11 mouse cellular contexts compared by ENCODE assay signal in genomic region chr3:108327916-108328315, GRCm38 (mm10). TPM values are rescaled to one million over a fixed set of nuclear protein-coding genes. Genes with fewer than 3 reads are reported as not detected.
DNase-seq lines count a peak whose midpoint lies in the region; ATAC-seq lines count a peak whose summit lies in the region.
"Had no signal": no experiment of that assay in that cellular context is flagged by ENCODE, and none has a peak within 500 bp of the region (broad histone marks: within the 10 kb centered on the region; RNA-seq: fewer than 3 reads in every experiment).

No protein-coding gene starts in this region.

- WGBS in midbrain, embryonic 13.5 days = 82% methylated on average over 3 of the region's 3 CpGs
- 82% methylated on average over 3 of the region's 3 CpGs for WGBS in midbrain, embryonic 15.5 days
- WGBS in hindbrain, embryonic 16.5 days = 64% methylated on average over 3 of the region's 3 CpGs
- WGBS in stomach, embryonic 16.5 days = 44% methylated on average over 3 of the region's 3 CpGs

- peak; percentile 53 to 55 for DNase-seq in cerebellum, postnatal 10 days
- no peak for DNase-seq in cerebellum, adult 9-11 months
- DNase-seq in left cerebral cortex, adult 18-20 months (ENCODE audit: low spot score in 2 of 2) = no peak
- DNase-seq: liver, embryonic 13.5 days had no signal

- no peaks in the 10 kb centered on the region for H3K4me1 ChIP-seq in midbrain, embryonic 13.5 days (replicated peaks)
- no peaks in the 10 kb centered on the region for H3K4me1 ChIP-seq in midbrain, embryonic 15.5 days
- H3K4me1 ChIP-seq in hindbrain, embryonic 16.5 days (ENCODE audit: control insufficient read depth, insufficient read depth, low read depth, low read length) = peaks cover 4% of the 10 kb centered on the region
- H3K4me1 ChIP-seq in stomach, embryonic 16.5 days (ENCODE audit: control insufficient read depth, insufficient read depth, low read length) = peaks cover 12% of the 10 kb centered on the region

- no peaks in the 10 kb centered on the region for H3K9me3 ChIP-seq in midbrain, embryonic 13.5 days
- H3K9me3 ChIP-seq in midbrain, embryonic 15.5 days = no peaks in the 10 kb centered on the region
- H3K9me3 ChIP-seq in hindbrain, embryonic 16.5 days (ENCODE audit: control insufficient read depth, low read length) = no peaks in the 10 kb centered on the region
- H3K9me3 ChIP-seq in stomach, embryonic 16.5 days (replicated peaks; ENCODE audit: control insufficient read depth, low read length) = no peaks in the 10 kb centered on the region
- H3K9me3 ChIP-seq: liver, embryonic 13.5 days had no signal

- no peak overlapping the region for H3K4me2 ChIP-seq in midbrain, embryonic 13.5 days (replicated peaks)
- H3K4me2 ChIP-seq in midbrain, embryonic 15.5 days = no peak overlapping the region
- H3K4me2 ChIP-seq in hindbrain, embryonic 16.5 days (ENCODE audit: low read length) = no peak overlapping the region
- no peak overlapping the region for H3K4me2 ChIP-seq in stomach, embryonic 16.5 days (ENCODE audit: low read depth, low read length)
- H3K4me2 ChIP-seq: liver, embryonic 13.5 days had no signal

- H3K4me3 ChIP-seq in midbrain, embryonic 13.5 days (replicated peaks) = no peak overlapping the region
- no peak overlapping the region for H3K4me3 ChIP-seq in midbrain, embryonic 15.5 days
- no peak overlapping the region for H3K4me3 ChIP-seq in hindbrain, embryonic 16.5 days (ENCODE audit: low read length)
- H3K4me3 ChIP-seq in stomach, embryonic 16.5 days (replicated peaks; ENCODE audit: low read length) = no peak overlapping the region
- H3K4me3 ChIP-seq: liver, embryonic 13.5 days had no signal

- H3K9ac ChIP-seq in midbrain, embryonic 13.5 days (replicated peaks) = no peak overlapping the region
- no peak overlapping the region for H3K9ac ChIP-seq in midbrain, embryonic 15.5 days
- H3K9ac ChIP-seq in hindbrain, embryonic 16.5 days (ENCODE audit: low read depth, low read length) = no peak overlapping the region
- 0 out of 2 replicates have a peak overlapping the region, but pooled peaks have one; percentile 32 for H3K9ac ChIP-seq in stomach, embryonic 16.5 days (ENCODE audit: low read length)
- H3K9ac ChIP-seq: liver, embryonic 13.5 days had no signal

- ATAC-seq in midbrain, embryonic 13.5 days = no peak
- no peak for ATAC-seq in midbrain, embryonic 15.5 days (replicated peaks)
- ATAC-seq in hindbrain, embryonic 16.5 days = peak; percentile 62; the same call in 1 of the 2 replicates
- ATAC-seq in stomach, embryonic 16.5 days (ENCODE audit: insufficient read depth, low FRiP score) = peak; percentile 72
- ATAC-seq in granulocyte monocyte progenitor cell, adult 5-6 weeks (replicated peaks; ENCODE audit: poor library complexity, severe bottlenecking) = no peak

- peaks cover 75% of the 10 kb centered on the region for H3K36me3 ChIP-seq in midbrain, embryonic 13.5 days
- peaks cover 31% of the 10 kb centered on the region for H3K36me3 ChIP-seq in midbrain, embryonic 15.5 days (replicated peaks)
- H3K36me3 ChIP-seq in hindbrain, embryonic 16.5 days (ENCODE audit: control insufficient read depth, insufficient read depth, low read length) = peaks cover 25% of the 10 kb centered on the region
- H3K36me3 ChIP-seq in stomach, embryonic 16.5 days (ENCODE audit: control insufficient read depth, insufficient read depth, low read length) = no peaks in the 10 kb centered on the region
- H3K36me3 ChIP-seq: liver, embryonic 13.5 days had no signal

- H3K27ac ChIP-seq in midbrain, embryonic 13.5 days = peak overlapping the region; percentile 71; the same call in 1 of the 2 replicates
- no peak overlapping the region for H3K27ac ChIP-seq in midbrain, embryonic 15.5 days
- H3K27ac ChIP-seq in hindbrain, embryonic 16.5 days (ENCODE audit: low read depth, low read length) = peak overlapping the region; percentile 72
- peak overlapping the region; percentile 83 for H3K27ac ChIP-seq in stomach, embryonic 16.5 days (ENCODE audit: low read length)
- H3K27ac ChIP-seq: liver, embryonic 13.5 days had no signal

- H3K27me3 ChIP-seq in midbrain, embryonic 13.5 days = no peaks in the 10 kb centered on the region
- no peaks in the 10 kb centered on the region for H3K27me3 ChIP-seq in midbrain, embryonic 15.5 days (replicated peaks)
- H3K27me3 ChIP-seq in hindbrain, embryonic 16.5 days (replicated peaks; ENCODE audit: control insufficient read depth, insufficient read depth, low read length) = no peaks in the 10 kb centered on the region
- H3K27me3 ChIP-seq in stomach, embryonic 16.5 days (ENCODE audit: control insufficient read depth, insufficient read depth, low read length) = no peaks in the 10 kb centered on the region
- H3K27me3 ChIP-seq: liver, embryonic 13.5 days had no signal

RNA-seq across cellular contexts. Expression of gene Mybphl, which starts 36.8 kb away (rescaled TPM):
- not detected in 2 replicates for polyA plus RNA-seq in midbrain, embryonic 13.5 days (2015; fragmentation: Nextera tagmentation; extraction: Ambion mirVana)
- polyA plus RNA-seq in midbrain, embryonic 15.5 days (2015; fragmentation: Nextera tagmentation; extraction: Ambion mirVana) = not detected in 2 replicates
- 0.11 TPM in 1 of 2 replicates, not detected in the other for polyA plus RNA-seq in hindbrain, embryonic 16.5 days (2015; fragmentation: Nextera tagmentation; extraction: Ambion mirVana)
- polyA plus RNA-seq in stomach, embryonic 16.5 days (2015; fragmentation: Nextera tagmentation; extraction: Ambion mirVana) = not detected in 2 replicates
- total RNA-seq in left cerebral cortex, adult 18-20 months (2021) = under 1 TPM; 0.26 to 0.49 TPM
- total RNA-seq in granulocyte monocyte progenitor cell, adult 5-6 weeks (2014; fragmentation: Nextera tagmentation) = not detected in 2 replicates
- total RNA-seq in granulocyte monocyte progenitor cell, adult 5-6 weeks (2017) = not detected in 2 replicates
- total RNA-seq: adrenal gland, adult 18-20 months had no signal
- polyA plus RNA-seq: C2C12 had no signal

RNA-seq across cellular contexts. Expression of gene Sort1, which starts 44.0 kb away (rescaled TPM):
- 14.9 and 18.3 TPM in 2 replicates for polyA plus RNA-seq in midbrain, embryonic 13.5 days (2015; fragmentation: Nextera tagmentation; extraction: Ambion mirVana)
- polyA plus RNA-seq in midbrain, embryonic 15.5 days (2015; fragmentation: Nextera tagmentation; extraction: Ambion mirVana) = 22.1 and 22.3 TPM in 2 replicates
- polyA plus RNA-seq in hindbrain, embryonic 16.5 days (2015; fragmentation: Nextera tagmentation; extraction: Ambion mirVana) = 9.4 and 11.6 TPM in 2 replicates
- 7.4 and 8.6 TPM in 2 replicates for polyA plus RNA-seq in stomach, embryonic 16.5 days (2015; fragmentation: Nextera tagmentation; extraction: Ambion mirVana)
- total RNA-seq in left cerebral cortex, adult 18-20 months (2021) = 100 to 1,000 TPM; 305 to 320 TPM
- total RNA-seq in granulocyte monocyte progenitor cell, adult 5-6 weeks (2014; fragmentation: Nextera tagmentation) = 55.1 and 58.8 TPM in 2 replicates
- total RNA-seq in granulocyte monocyte progenitor cell, adult 5-6 weeks (2017) = 45.6 and 50.2 TPM in 2 replicates

RNA-seq across cellular contexts. Expression of gene Psrc1, which starts 55.7 kb away (rescaled TPM):
- polyA plus RNA-seq in midbrain, embryonic 13.5 days (2015; fragmentation: Nextera tagmentation; extraction: Ambion mirVana) = 23.7 and 25.4 TPM in 2 replicates
- polyA plus RNA-seq in midbrain, embryonic 15.5 days (2015; fragmentation: Nextera tagmentation; extraction: Ambion mirVana) = 7.7 and 8.8 TPM in 2 replicates
- 10.8 and 11.1 TPM in 2 replicates for polyA plus RNA-seq in hindbrain, embryonic 16.5 days (2015; fragmentation: Nextera tagmentation; extraction: Ambion mirVana)
- 35.6 and 36.7 TPM in 2 replicates for polyA plus RNA-seq in stomach, embryonic 16.5 days (2015; fragmentation: Nextera tagmentation; extraction: Ambion mirVana)
- total RNA-seq in left cerebral cortex, adult 18-20 months (2021) = 10 to 100 TPM; 17.8 to 18.1 TPM
- total RNA-seq in granulocyte monocyte progenitor cell, adult 5-6 weeks (2014; fragmentation: Nextera tagmentation) = 11.6 and 14.3 TPM in 2 replicates
- 12.9 and 16.2 TPM in 2 replicates for total RNA-seq in granulocyte monocyte progenitor cell, adult 5-6 weeks (2017)

Comparison
In these comparisons a context has a peak if more than half of its experiments do, and no peak if none do; other contexts are left out.
1. DNase-seq: peak in cerebellum, postnatal 10 days (2 of 2); none in cerebellum, adult 9-11 months (single experiment) and left cerebral cortex, adult 18-20 months (0 of 2).
2. ATAC-seq: peak in hindbrain, embryonic 16.5 days (single experiment) and stomach, embryonic 16.5 days (single experiment); none in midbrain, embryonic 13.5 days (single experiment), midbrain, embryonic 15.5 days (single experiment) and granulocyte monocyte progenitor cell, adult 5-6 weeks (single experiment).